Mouse (Mus musculus): ENCODE measurements at regions not wholly inside any gene's neighbourhood (a gene's known extent, or its start where the extent isn't known, plus 50 kb on each side); places are given as distances from the start of the nearest gene placed in this dataset.
A peak's percentile ranks its signal among the peaks of the same experiment; 100 is the strongest.

DNA sequence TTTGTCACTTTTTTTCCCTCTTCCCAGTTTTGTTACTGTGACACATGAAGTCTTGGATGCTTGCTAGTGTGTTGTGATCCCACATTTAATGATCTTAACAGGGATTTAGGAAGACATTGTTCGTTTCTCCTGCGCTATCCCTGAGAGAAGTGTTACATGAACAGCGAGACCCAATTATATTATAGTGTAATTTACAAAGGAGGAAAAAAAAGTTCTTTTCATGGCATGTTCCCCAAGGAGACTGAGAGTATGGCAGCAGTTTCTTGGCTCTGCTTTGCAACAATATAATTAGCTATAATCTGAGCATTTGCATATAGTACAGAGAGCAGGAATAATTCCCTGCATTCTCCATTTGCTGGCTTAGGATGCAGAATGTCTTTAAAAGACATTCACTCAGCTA is 168.6 kb downstream of the Insc start:
- no peak for DNase-seq

GRCm38 (mm10) chr7:114922155-114922554 is 178.7 kb downstream of the Insc start:
- DNase-seq = peak; percentile 2

GRCm38 (mm10) chr7:114933861-114934260 is 190.4 kb downstream of the Insc start:
- DNase-seq = no peak

GRCm38 (mm10) chr7:114950759-114951158 is 207.3 kb downstream of the Insc start:
- no peak for DNase-seq

- no peak for DNase-seq
Observed at GRCm38 (mm10) chr7:114963206-114963605, 219.7 kb downstream of the Insc start.

DNA sequence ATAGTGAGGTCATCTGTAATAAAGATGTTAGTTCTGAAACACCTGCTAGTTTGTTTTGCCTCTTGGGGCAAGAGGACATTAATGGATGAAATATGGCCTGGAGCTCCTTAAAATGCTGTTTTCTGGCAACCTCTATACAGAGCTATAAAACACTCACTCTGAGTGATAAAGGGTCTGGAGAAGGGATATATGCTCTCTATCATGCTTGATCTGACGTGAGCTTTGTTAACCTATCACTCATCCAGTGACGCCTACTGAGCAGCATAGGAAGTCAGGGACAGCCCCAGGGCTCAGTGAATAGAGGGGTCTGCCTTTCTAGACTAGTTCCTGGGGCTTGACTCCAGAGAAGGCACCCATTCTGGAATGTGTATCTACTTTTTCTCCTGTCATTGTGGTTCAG is 222.4 kb downstream of the Insc start:
- no peak for DNase-seq

DNA sequence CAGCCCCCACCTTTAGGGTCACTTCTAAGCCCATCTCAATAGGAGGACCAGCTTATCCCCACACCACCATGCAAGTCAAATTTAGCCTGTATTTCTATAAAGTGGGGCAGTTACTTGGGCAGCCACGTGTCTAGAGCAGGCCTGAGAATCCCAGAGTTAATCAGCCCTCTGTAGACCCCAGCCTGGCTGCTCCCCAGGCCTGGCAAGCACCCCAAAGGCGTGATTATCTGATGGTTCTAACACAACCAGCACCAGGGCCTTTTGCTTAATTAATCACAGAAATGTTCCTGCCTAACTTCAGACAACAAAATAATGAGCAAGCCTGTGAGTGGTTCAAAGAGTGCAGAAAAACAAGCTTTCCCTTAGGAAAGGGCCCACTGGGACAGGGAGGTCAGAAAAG is 243.0 kb downstream of the Insc start:
- DNase-seq = no peak

GRCm38 (mm10) chr7:114991255-114991654 is 247.8 kb downstream of the Insc start:
- DNase-seq = no peak

- DNase-seq = no peak
Observed at GRCm38 (mm10) chr7:114992440-114992839, 248.9 kb downstream of the Insc start.

DNA sequence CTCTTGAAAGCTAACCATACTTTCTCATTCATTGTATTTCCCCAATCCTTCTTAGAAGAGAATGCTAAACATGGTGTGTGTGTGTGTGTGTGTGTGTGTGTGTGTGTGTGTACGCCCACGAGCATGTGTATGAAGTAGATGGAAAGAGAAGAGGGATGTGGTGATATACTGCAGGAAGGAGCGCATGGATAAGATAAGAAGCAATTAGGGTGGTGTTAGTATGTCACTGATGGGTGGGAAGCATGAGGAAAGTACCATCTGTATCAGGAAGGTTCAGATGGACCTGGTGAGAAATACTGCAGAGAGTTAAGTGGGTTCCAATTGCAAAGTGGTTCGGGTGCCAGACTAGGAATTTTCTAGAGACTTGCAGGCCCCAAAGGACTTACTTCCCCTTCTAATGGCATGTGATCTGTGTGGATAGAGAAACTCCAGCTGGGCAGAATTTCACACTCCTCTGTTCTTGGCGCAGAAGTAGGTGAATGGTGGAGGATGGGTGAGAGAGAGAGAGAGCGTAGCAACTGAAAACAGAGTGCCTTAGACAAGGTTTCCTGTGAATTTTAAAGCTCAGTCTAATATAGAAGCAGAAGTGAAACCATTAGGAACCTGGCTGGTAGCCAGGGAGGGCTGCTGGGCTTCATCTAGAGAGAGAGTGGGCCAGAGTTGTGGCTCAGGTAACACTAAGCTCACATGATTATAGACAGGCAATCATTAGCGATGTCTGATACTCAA is 257.5 kb downstream of the Insc start:
- DNase-seq = no peak

DNA sequence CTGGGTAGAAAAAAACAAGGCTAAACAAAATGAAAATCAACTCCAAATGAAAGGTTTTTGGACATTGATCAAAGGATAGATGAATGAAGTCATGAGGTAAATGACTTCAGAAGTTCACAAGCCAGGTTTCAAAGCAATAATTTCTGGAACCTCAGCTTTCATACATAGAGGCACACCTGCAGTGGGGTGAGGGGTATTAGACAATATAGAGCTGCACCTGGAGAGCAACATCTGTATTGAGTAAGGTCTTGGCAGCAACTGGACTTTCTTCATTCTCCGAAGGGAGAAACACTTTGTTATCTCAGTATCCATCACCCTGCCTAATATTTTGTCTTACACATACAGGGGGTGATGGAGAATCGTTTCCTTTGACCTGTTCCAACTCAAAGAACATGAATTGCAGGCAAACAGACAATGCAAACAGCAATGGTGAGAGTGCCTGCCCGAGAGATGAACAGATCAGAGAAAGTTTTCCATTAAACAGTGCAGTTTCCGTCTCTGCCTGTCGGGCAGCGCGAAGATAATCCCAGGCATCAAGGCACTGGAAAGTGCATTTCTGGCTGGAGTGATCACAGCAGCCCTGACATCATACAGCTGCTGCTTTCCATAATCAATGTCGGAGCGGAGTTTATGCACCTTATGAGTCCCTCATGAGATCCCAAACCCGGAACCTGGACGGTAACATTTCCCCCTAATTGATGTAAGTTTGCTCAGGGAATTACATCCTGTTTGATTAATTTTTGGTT is 270.9 kb downstream of the Insc start:
- DNase-seq = no peak

GRCm38 (mm10) chr7:115019369-115019958 is 276.0 kb downstream of the Insc start:
- no peak for DNase-seq

GRCm38 (mm10) chr7:115020023-115020422 is 276.5 kb downstream of the Insc start:
- DNase-seq = no peak

DNA sequence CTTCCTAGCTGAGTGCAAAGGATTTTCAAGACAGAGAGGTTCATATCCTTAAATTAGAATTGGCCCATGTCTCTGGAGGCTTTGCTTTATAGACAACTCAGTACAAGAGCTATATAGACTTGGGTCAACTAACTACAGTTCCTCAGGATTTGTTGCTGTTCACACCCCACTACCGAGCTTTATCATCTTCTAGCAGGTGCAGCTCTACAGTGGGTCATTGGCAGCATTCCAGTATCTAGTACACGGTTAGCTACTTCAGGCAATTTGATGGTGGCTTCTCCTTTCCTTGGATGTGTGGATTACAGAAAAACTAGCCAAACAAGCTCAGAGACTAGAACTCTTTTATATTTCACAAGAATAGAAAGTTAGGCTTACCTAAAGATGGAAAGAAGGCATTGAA is 282.3 kb downstream of the Insc start:
- DNase-seq = no peak

GRCm38 (mm10) chr7:115027685-115028084 is 284.2 kb downstream of the Insc start:
- no peak for DNase-seq

GRCm38 (mm10) chr7:115033987-115034386 is 290.5 kb downstream of the Insc start:
- no peak for DNase-seq

- DNase-seq = no peak
Observed at GRCm38 (mm10) chr7:115055527-115055926, 312.0 kb downstream of the Insc start.

GRCm38 (mm10) chr7:115056992-115057645 is 313.6 kb downstream of the Insc start:
- DNase-seq = no peak

DNA sequence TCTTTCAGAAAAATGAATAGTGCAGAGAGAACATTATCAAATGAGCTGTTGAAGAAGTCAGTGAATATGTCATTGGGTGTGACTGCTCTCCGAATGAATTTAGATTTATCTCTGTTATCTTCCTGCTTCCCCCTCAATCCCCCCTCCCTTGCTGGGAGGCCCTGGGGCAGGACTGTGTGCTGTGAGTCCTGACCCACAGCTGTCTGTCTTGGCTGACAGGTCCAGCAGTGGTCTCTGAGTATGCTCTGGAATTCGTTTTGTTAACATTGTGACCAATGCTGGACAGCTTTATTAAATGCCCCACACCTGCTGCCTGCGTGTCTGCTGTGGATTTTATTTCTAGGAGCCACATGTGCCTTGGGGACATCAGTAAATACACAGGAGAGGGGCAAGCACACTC is 314.2 kb downstream of the Insc start:
- DNase-seq = no peak

GRCm38 (mm10) chr7:115060171-115060570 is 316.7 kb downstream of the Insc start:
- no peak for DNase-seq

DNA sequence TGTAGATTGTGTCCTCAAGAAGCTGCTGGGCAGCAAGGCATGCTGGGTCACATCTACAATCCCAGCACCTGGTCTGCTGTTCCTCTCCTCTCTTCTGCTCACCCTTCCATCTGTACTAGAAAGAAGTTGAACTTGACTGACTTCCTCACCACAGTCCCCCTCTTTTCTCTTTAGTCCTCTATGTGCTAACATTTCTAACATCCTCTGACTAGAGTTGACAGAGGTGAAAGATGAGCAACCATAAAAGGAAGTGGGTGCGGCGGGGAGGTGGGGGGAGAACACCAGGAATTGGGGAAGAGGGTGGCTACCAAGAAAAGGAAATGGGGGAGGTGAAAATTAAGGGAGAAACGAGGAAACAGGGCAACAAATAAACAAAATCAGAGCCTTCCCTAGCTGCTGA is 319.3 kb downstream of the Insc start:
- DNase-seq = no peak

GRCm38 (mm10) chr7:115067641-115068040 is 324.1 kb downstream of the Insc start:
- DNase-seq = no peak

GRCm38 (mm10) chr7:115073406-115073805 is 329.9 kb downstream of the Insc start:
- no peak for DNase-seq

- DNase-seq = no peak
Observed at GRCm38 (mm10) chr7:115076781-115077180, 333.3 kb downstream of the Insc start.
